Comparison of ENCODE assay signal across 28 mouse cellular contexts in the genomic region with DNA sequence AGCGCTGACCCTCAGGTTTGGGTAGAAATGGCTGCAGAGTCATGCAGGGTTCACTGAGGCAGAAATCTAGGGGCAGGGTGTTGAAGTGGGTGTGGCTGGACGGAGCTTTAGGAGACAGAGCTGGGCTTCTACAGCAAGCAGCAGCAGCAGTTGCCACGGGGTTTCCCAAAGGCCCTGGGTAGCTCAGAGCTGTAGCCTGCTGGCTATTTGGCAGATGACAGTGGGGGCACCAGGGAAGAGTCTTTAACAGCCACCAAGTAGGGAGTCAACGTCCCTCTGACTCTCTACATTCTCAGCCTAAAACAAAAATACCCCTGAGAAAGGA. TPM values are rescaled to one million over a fixed set of nuclear protein-coding genes. Genes with fewer than 3 reads are reported as not detected.
DNase-seq lines count a peak whose midpoint lies in the region; ATAC-seq and TF ChIP-seq lines count a peak whose summit lies in the region.
"Had no signal": no experiment of that assay in that cellular context is flagged by ENCODE, and none has a peak within 500 bp of the region (broad histone marks: within the 10 kb centered on the region; RNA-seq: fewer than 3 reads in every experiment).

No protein-coding gene starts in this region.

- ATAC-seq in intestine, postnatal 0 days, result no peak
- no peak for ATAC-seq in intestine, embryonic 16.5 days
- no peak for ATAC-seq in midbrain, embryonic 16.5 days
- ATAC-seq in neural tube, embryonic 14.5 days (ENCODE audit: low read depth), result peak; percentile 20; the same call in 1 of the 2 replicates
- ATAC-seq in forebrain, embryonic 11.5 days (replicated peaks; ENCODE audit: low FRiP score), result no peak
- ATAC-seq: CD4-positive, CD25-positive, alpha-beta regulatory T cell, adult 4 months; forebrain, embryonic 14.5 days; hindbrain, embryonic 16.5 days; liver, embryonic 12.5 days; liver, postnatal 0 days; midbrain, embryonic 13.5 days had no signal

- H3K27ac ChIP-seq in intestine, postnatal 0 days (ENCODE audit: low read depth, low read length), result no peak overlapping the region
- no peak overlapping the region for H3K27ac ChIP-seq in intestine, embryonic 16.5 days (ENCODE audit: low read length)
- peak overlapping the region; percentile 20; the same call in 1 of the 2 replicates for H3K27ac ChIP-seq in midbrain, embryonic 10.5 days (replicated peaks)
- no peak overlapping the region for H3K27ac ChIP-seq in midbrain, embryonic 16.5 days (ENCODE audit: low read length)
- peak overlapping the region; percentile 55 for H3K27ac ChIP-seq in neural tube, embryonic 14.5 days (ENCODE audit: low read depth, low read length)
- H3K27ac ChIP-seq in forebrain, embryonic 11.5 days (ENCODE audit: low read depth, low read length), result no peak overlapping the region
- H3K27ac ChIP-seq: embryonic facial prominence, embryonic 15.5 days; limb, embryonic 13.5 days; liver, embryonic 12.5 days; midbrain, embryonic 13.5 days; stomach, embryonic 15.5 days had no signal

- H3K4me2 ChIP-seq in intestine, postnatal 0 days (replicated peaks; ENCODE audit: low read depth), result no peak overlapping the region
- no peak overlapping the region for H3K4me2 ChIP-seq in intestine, embryonic 16.5 days (ENCODE audit: low read depth, low read length)
- no peak overlapping the region for H3K4me2 ChIP-seq in midbrain, embryonic 16.5 days (ENCODE audit: low read length)
- H3K4me2 ChIP-seq in neural tube, embryonic 14.5 days (ENCODE audit: low read depth, low read length), result no peak overlapping the region
- H3K4me2 ChIP-seq in forebrain, embryonic 11.5 days (ENCODE audit: low read depth, low read length, severe bottlenecking), result no peak overlapping the region
- H3K4me2 ChIP-seq: embryonic facial prominence, embryonic 15.5 days; limb, embryonic 13.5 days; liver, embryonic 12.5 days; midbrain, embryonic 13.5 days; stomach, embryonic 15.5 days had no signal

- no peaks in the 10 kb centered on the region for H3K27me3 ChIP-seq in intestine, postnatal 0 days (replicated peaks; ENCODE audit: control insufficient read depth, insufficient read depth, low read length)
- H3K27me3 ChIP-seq in intestine, embryonic 16.5 days (replicated peaks; ENCODE audit: control insufficient read depth, insufficient read depth, low read length), result no peaks in the 10 kb centered on the region
- H3K27me3 ChIP-seq in midbrain, embryonic 10.5 days (ENCODE audit: low read depth, poor library complexity, severe bottlenecking), result no peaks in the 10 kb centered on the region
- no peaks in the 10 kb centered on the region for H3K27me3 ChIP-seq in midbrain, embryonic 16.5 days (ENCODE audit: control insufficient read depth, insufficient read depth, low read depth, low read length)
- no peaks in the 10 kb centered on the region for H3K27me3 ChIP-seq in neural tube, embryonic 14.5 days (ENCODE audit: control insufficient read depth, insufficient read depth, low read length)
- no peaks in the 10 kb centered on the region for H3K27me3 ChIP-seq in forebrain, embryonic 11.5 days (ENCODE audit: control insufficient read depth, insufficient read depth, low read length)
- H3K27me3 ChIP-seq: embryonic facial prominence, embryonic 15.5 days; limb, embryonic 13.5 days; midbrain, embryonic 13.5 days; stomach, embryonic 15.5 days had no signal

- no peak overlapping the region for H3K4me3 ChIP-seq in intestine, postnatal 0 days (ENCODE audit: low read depth, low read length)
- H3K4me3 ChIP-seq in intestine, embryonic 16.5 days (ENCODE audit: low read length), result no peak overlapping the region
- H3K4me3 ChIP-seq in midbrain, embryonic 10.5 days, result no peak overlapping the region
- H3K4me3 ChIP-seq in midbrain, embryonic 16.5 days (ENCODE audit: low read depth, low read length), result no peak overlapping the region
- no peak overlapping the region for H3K4me3 ChIP-seq in neural tube, embryonic 14.5 days (ENCODE audit: low read depth, low read length)
- no peak overlapping the region for H3K4me3 ChIP-seq in forebrain, embryonic 11.5 days (ENCODE audit: low read depth, low read length)
- H3K4me3 ChIP-seq: embryonic facial prominence, embryonic 10.5 days; embryonic facial prominence, embryonic 15.5 days; limb, embryonic 13.5 days; liver, embryonic 12.5 days; megakaryocyte, embryonic 14.5 days; midbrain, embryonic 13.5 days; stomach, embryonic 15.5 days had no signal

- no peaks in the 10 kb centered on the region for H3K36me3 ChIP-seq in intestine, postnatal 0 days (ENCODE audit: control insufficient read depth, insufficient read depth)
- no peaks in the 10 kb centered on the region; the same call in 1 of the 2 replicates for H3K36me3 ChIP-seq in intestine, embryonic 16.5 days (ENCODE audit: control insufficient read depth, insufficient read depth, low read length)
- H3K36me3 ChIP-seq in midbrain, embryonic 10.5 days, result no peaks in the 10 kb centered on the region
- no peaks in the 10 kb centered on the region for H3K36me3 ChIP-seq in midbrain, embryonic 16.5 days (ENCODE audit: control insufficient read depth, insufficient read depth, low read length)
- H3K36me3 ChIP-seq in neural tube, embryonic 14.5 days (ENCODE audit: control insufficient read depth, insufficient read depth, low read length), result no peaks in the 10 kb centered on the region
- H3K36me3 ChIP-seq in forebrain, embryonic 11.5 days (ENCODE audit: control insufficient read depth, insufficient read depth, low read length), result no peaks in the 10 kb centered on the region
- H3K36me3 ChIP-seq: embryonic facial prominence, embryonic 10.5 days; embryonic facial prominence, embryonic 15.5 days; G1E; limb, embryonic 13.5 days; liver, embryonic 12.5 days; midbrain, embryonic 13.5 days; stomach, embryonic 15.5 days had no signal

- H3K9ac ChIP-seq in intestine, postnatal 0 days (ENCODE audit: low read depth, low read length), result no peak overlapping the region
- H3K9ac ChIP-seq in intestine, embryonic 16.5 days (ENCODE audit: low read depth, low read length), result no peak overlapping the region
- H3K9ac ChIP-seq in midbrain, embryonic 16.5 days (ENCODE audit: low read depth, low read length), result no peak overlapping the region
- no peak overlapping the region for H3K9ac ChIP-seq in neural tube, embryonic 14.5 days (replicated peaks; ENCODE audit: low read depth, low read length)
- H3K9ac ChIP-seq in forebrain, embryonic 11.5 days (ENCODE audit: low read length), result no peak overlapping the region
- H3K9ac ChIP-seq: embryonic facial prominence, embryonic 15.5 days; limb, embryonic 13.5 days; liver, embryonic 12.5 days; liver, postnatal 0 days; midbrain, embryonic 13.5 days; stomach, embryonic 15.5 days had no signal

- H3K9me3 ChIP-seq in intestine, postnatal 0 days (ENCODE audit: control insufficient read depth), result no peaks in the 10 kb centered on the region
- H3K9me3 ChIP-seq in intestine, embryonic 16.5 days (ENCODE audit: control insufficient read depth, low read length), result no peaks in the 10 kb centered on the region
- no peaks in the 10 kb centered on the region for H3K9me3 ChIP-seq in midbrain, embryonic 10.5 days (replicated peaks)
- no peaks in the 10 kb centered on the region for H3K9me3 ChIP-seq in midbrain, embryonic 16.5 days (replicated peaks; ENCODE audit: control insufficient read depth, low read length, poor library complexity, severe bottlenecking)
- no peaks in the 10 kb centered on the region for H3K9me3 ChIP-seq in neural tube, embryonic 14.5 days (ENCODE audit: control insufficient read depth, low read length)
- no peaks in the 10 kb centered on the region for H3K9me3 ChIP-seq in forebrain, embryonic 11.5 days (ENCODE audit: control insufficient read depth, low read length)
- H3K9me3 ChIP-seq: embryonic facial prominence, embryonic 10.5 days; embryonic facial prominence, embryonic 15.5 days; limb, embryonic 13.5 days; liver, embryonic 12.5 days; megakaryocyte, embryonic 14.5 days; midbrain, embryonic 13.5 days; stomach, embryonic 15.5 days had no signal

- H3K4me1 ChIP-seq in intestine, postnatal 0 days (replicated peaks; ENCODE audit: control insufficient read depth, insufficient read depth, low read length), result no peaks in the 10 kb centered on the region; the same call in 1 of the 2 replicates
- peaks cover 15% of the 10 kb centered on the region for H3K4me1 ChIP-seq in intestine, embryonic 16.5 days (ENCODE audit: control insufficient read depth, insufficient read depth, low read length)
- H3K4me1 ChIP-seq in midbrain, embryonic 10.5 days, result peaks cover 19% of the 10 kb centered on the region
- peaks cover 13% of the 10 kb centered on the region for H3K4me1 ChIP-seq in midbrain, embryonic 16.5 days (ENCODE audit: control insufficient read depth, insufficient read depth, low read length)
- H3K4me1 ChIP-seq in neural tube, embryonic 14.5 days (ENCODE audit: control insufficient read depth, insufficient read depth, low read length), result 0 out of 2 replicates have a peak, but pooled peaks cover 16% of the 10 kb centered on the region
- no peaks in the 10 kb centered on the region for H3K4me1 ChIP-seq in forebrain, embryonic 11.5 days (replicated peaks; ENCODE audit: control insufficient read depth, insufficient read depth, low read length)
- H3K4me1 ChIP-seq: megakaryocyte, embryonic 14.5 days had no signal

- no peak for DNase-seq in midbrain, embryonic 10.5 days (ENCODE audit: low spot score)
- DNase-seq in R1 (ENCODE audit: low read depth, low spot score), result peak; percentile 70
- no peak for DNase-seq in cerebellum, adult 11 months
- no peak for DNase-seq in forebrain, embryonic 11.5 days (ENCODE audit: low spot score)
- DNase-seq: adrenal gland, postnatal 25 days; cerebellum, adult 18-20 months; cerebellum, postnatal 10 days; gastrocnemius, postnatal 14 days; kidney, adult 9 months; layer of hippocampus, adult 9-11 months; liver, postnatal 0 days; lung, postnatal 4 days; right cerebral cortex, postnatal 25 days had no signal

- 66% methylated on average over 4 of the region's 4 CpGs for WGBS in intestine, postnatal 0 days
- 70% methylated on average over 4 of the region's 4 CpGs for WGBS in intestine, embryonic 16.5 days
- 56% methylated on average over 4 of the region's 4 CpGs for WGBS in midbrain, embryonic 10.5 days
- WGBS in midbrain, embryonic 16.5 days, result 60% methylated on average over 4 of the region's 4 CpGs
- 27% methylated on average over 4 of the region's 4 CpGs for WGBS in neural tube, embryonic 14.5 days
- 60% methylated on average over 4 of the region's 4 CpGs for WGBS in forebrain, embryonic 11.5 days

- 0 out of 2 replicates have a peak, but pooled peaks have one; percentile 3 for TF ChIP-seq CTCF in intestine, postnatal 0 days (IDR thresholded peaks at IDR 0.05; ENCODE audit: low read depth)

RNA-seq across cellular contexts. Expression of a gene that starts 12.5 kb away (rescaled TPM):
- polyA plus RNA-seq in intestine, postnatal 0 days (2015; fragmentation: Nextera tagmentation; extraction: Ambion mirVana), result 10.6 and 11.2 TPM in 2 replicates
- polyA plus RNA-seq in intestine, embryonic 16.5 days (2015; fragmentation: Nextera tagmentation; extraction: Ambion mirVana), result 14.3 and 16.3 TPM in 2 replicates
- polyA plus RNA-seq in midbrain, embryonic 10.5 days (2016; fragmentation: Nextera tagmentation; extraction: Ambion mirVana), result 1.5 and 1.7 TPM in 2 replicates
- 0.35 and 0.39 TPM in 2 replicates for polyA plus RNA-seq in midbrain, embryonic 16.5 days (2015; fragmentation: Nextera tagmentation; extraction: Ambion mirVana)
- 2.5 and 2.8 TPM in 2 replicates for polyA plus RNA-seq in neural tube, embryonic 14.5 days (2014; fragmentation: Nextera tagmentation; extraction: Ambion mirVana)
- 1.1 and 1.7 TPM in 2 replicates for polyA plus RNA-seq in forebrain, embryonic 11.5 days (2014; fragmentation: Nextera tagmentation; extraction: Ambion mirVana)
- polyA plus RNA-seq: CD4-positive, CD25-positive, alpha-beta regulatory T cell, adult 4 months; G1E had no signal

Comparison
In these comparisons a context has a peak if more than half of its experiments do, and no peak if none do; other contexts are left out.
1. H3K27ac ChIP-seq: peak in midbrain, embryonic 10.5 days (single experiment) and neural tube, embryonic 14.5 days (single experiment); none in intestine, postnatal 0 days (single experiment), intestine, embryonic 16.5 days (single experiment), midbrain, embryonic 16.5 days (single experiment) and forebrain, embryonic 11.5 days (single experiment).